Mouse (Mus musculus): ENCODE measurements around the gene Aff3. TPM values are rescaled to one million over a fixed set of nuclear protein-coding genes. Genes with fewer than 3 reads are reported as not detected.

The Aff3 gene
- total RNA-seq (2021) (1 to 10 TPM; 1.4 to 3.1 TPM), polyA plus RNA-seq (2012; rRNA removed) (2.4 and 3.2 TPM in 2 replicates)
- long read RNA-seq, partial matches to known transcripts: 0 of 2 reads
- long read RNA-seq, other reads (novel, unspliced or antisense): 2 of 2 reads

GRCm38 (mm10) chr1:38664777-38665176, at the start of gene Aff3:
Aff3 (minus strand) TSS chr1:38664955.
- Histone ChIP-seq H3K4me3 (no peak within 1 kb of the TSS), H3K27me3 (ENCODE audit: control insufficient read depth, insufficient read depth, low read length) (no peaks in the 10 kb centered on the region), H3K4me1 (ENCODE audit: control insufficient read depth, insufficient read depth, low read length) (no peaks in the 10 kb centered on the region), H3K9ac (ENCODE audit: low read depth, low read length) (no peak within 1 kb of the TSS), H3K36me3 (ENCODE audit: control insufficient read depth, insufficient read depth, low read length) (no peaks in the 10 kb centered on the region), H3K27ac (no peak within 1 kb of the TSS), H3K79me2 (replicated peaks; ENCODE audit: control insufficient read depth, insufficient read depth, low read length) (no peaks in the 10 kb centered on the region)
- TF ChIP-seq EP300 (IDR thresholded peaks at IDR 0.05; ENCODE audit: insufficient read depth, low read depth, low read length) (no peak), POLR2A (IDR thresholded peaks at IDR 0.05; ENCODE audit: insufficient read depth, low read depth, low read length) (no peak), CTCF (IDR thresholded peaks at IDR 0.05) (no peak)
- intact Hi-C loops (cut with DNase I): no loop called here
- 63% methylated on average over 13 of the region's 13 CpGs for WGBS
- DNase-seq: peak in 1 of 2 experiments; percentile 55

- no peaks in the 10 kb centered on the region for H3K27me3 ChIP-seq (ENCODE audit: control insufficient read depth, insufficient read depth, low read length)
- H3K27ac ChIP-seq: no peak overlapping the region
- no peaks in the 10 kb centered on the region for H3K4me1 ChIP-seq (ENCODE audit: control insufficient read depth, insufficient read depth, low read length)
- 67% methylated on average over 6 of the region's 6 CpGs for WGBS
- TF ChIP-seq EP300 (IDR thresholded peaks at IDR 0.05; ENCODE audit: insufficient read depth, low read depth, low read length) (no peak), POLR2A (IDR thresholded peaks at IDR 0.05; ENCODE audit: insufficient read depth, low read depth, low read length) (no peak), CTCF (IDR thresholded peaks at IDR 0.05) (no peak)
- H3K79me2 ChIP-seq (replicated peaks; ENCODE audit: control insufficient read depth, insufficient read depth, low read length): no peaks in the 10 kb centered on the region
- intact Hi-C loops (cut with DNase I): no loop called here
- no peak for DNase-seq
- H3K4me3 ChIP-seq: no peak overlapping the region
- H3K9ac ChIP-seq (ENCODE audit: low read depth, low read length): no peak overlapping the region
- H3K36me3 ChIP-seq (ENCODE audit: control insufficient read depth, insufficient read depth, low read length): no peaks in the 10 kb centered on the region
These were observed 35.9 kb upstream of the Aff3 start for GRCm38 (mm10) chr1:38700646-38701045.

GRCm38 (mm10) chr1:38699244-38699643, 34.5 kb upstream of the Aff3 start:
- no peak for DNase-seq
- no peak overlapping the region for H3K9ac ChIP-seq (ENCODE audit: low read depth, low read length)
- intact Hi-C loops (cut with DNase I): no loop called here
- TF ChIP-seq EP300 (IDR thresholded peaks at IDR 0.05; ENCODE audit: insufficient read depth, low read depth, low read length) (no peak), CTCF (IDR thresholded peaks at IDR 0.05) (no peak), POLR2A (IDR thresholded peaks at IDR 0.05; ENCODE audit: insufficient read depth, low read depth, low read length) (no peak)
- 89% methylated on average over 10 of the region's 10 CpGs for WGBS
- no peaks in the 10 kb centered on the region for H3K36me3 ChIP-seq (ENCODE audit: control insufficient read depth, insufficient read depth, low read length)
- H3K4me3 ChIP-seq: no peak overlapping the region
- H3K27me3 ChIP-seq (ENCODE audit: control insufficient read depth, insufficient read depth, low read length): no peaks in the 10 kb centered on the region
- H3K4me1 ChIP-seq (ENCODE audit: control insufficient read depth, insufficient read depth, low read length): no peaks in the 10 kb centered on the region
- no peak overlapping the region for H3K27ac ChIP-seq
- H3K79me2 ChIP-seq (replicated peaks; ENCODE audit: control insufficient read depth, insufficient read depth, low read length): no peaks in the 10 kb centered on the region

DNA sequence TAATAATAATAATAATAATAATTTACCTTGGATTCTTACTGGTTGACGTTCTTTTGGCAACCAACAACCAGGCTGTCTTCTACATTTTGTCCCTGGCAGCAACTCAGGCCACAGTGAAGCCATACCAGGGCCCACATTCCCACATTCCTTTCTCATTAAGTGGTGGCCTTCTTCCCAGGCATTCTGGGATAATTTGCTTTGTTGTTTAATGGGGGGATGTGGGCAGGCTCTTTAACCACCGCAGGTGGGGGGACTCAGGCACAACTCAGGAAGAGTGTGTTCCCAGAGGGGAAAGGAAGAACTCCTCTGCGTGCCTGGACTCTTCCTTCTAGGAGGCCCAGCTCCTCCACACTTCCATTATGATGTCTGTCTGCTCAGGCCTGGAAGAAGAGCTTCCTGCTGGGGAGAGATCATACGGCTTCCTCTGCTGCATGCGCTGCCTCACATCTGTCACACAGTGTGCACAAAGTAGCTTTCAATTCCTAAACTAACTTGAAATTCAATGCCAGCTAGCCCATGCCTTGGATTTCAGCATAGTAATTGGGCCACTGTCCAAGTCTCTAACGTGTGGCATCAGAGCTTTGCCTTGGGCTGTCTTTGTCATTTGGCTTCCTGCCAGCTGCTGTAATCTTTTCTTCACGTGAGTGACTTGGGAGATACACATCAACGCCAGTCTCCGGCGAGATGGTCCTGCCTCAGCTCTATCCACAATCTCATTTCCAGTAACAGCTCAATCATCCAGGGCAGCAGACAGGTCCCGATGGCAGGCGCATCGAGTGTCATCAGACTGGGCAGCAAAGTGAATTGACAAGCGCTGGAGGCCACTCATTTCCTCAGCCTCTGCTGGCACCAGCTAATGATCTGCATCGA, 31.3 kb upstream of the Aff3 start:
- Histone ChIP-seq H3K27ac (no peak overlapping the region), H3K9ac (ENCODE audit: low read depth, low read length) (no peak overlapping the region), H3K4me3 (no peak overlapping the region), H3K36me3 (ENCODE audit: control insufficient read depth, insufficient read depth, low read length) (no peaks in the 10 kb centered on the region), H3K4me1 (ENCODE audit: control insufficient read depth, insufficient read depth, low read length) (no peaks in the 10 kb centered on the region), H3K27me3 (ENCODE audit: control insufficient read depth, insufficient read depth, low read length) (no peaks in the 10 kb centered on the region), H3K79me2 (replicated peaks; ENCODE audit: control insufficient read depth, insufficient read depth, low read length) (no peaks in the 10 kb centered on the region)
- 47% methylated on average over 15 of the region's 15 CpGs for WGBS
- intact Hi-C loops (cut with DNase I): no loop called here
- no peak for DNase-seq
- no peak for TF ChIP-seq EP300 (IDR thresholded peaks at IDR 0.05; ENCODE audit: insufficient read depth, low read depth, low read length)
- TF ChIP-seq POLR2A (IDR thresholded peaks at IDR 0.05; ENCODE audit: insufficient read depth, low read depth, low read length): no peak
- TF ChIP-seq CTCF (IDR thresholded peaks at IDR 0.05): no peak

DNA sequence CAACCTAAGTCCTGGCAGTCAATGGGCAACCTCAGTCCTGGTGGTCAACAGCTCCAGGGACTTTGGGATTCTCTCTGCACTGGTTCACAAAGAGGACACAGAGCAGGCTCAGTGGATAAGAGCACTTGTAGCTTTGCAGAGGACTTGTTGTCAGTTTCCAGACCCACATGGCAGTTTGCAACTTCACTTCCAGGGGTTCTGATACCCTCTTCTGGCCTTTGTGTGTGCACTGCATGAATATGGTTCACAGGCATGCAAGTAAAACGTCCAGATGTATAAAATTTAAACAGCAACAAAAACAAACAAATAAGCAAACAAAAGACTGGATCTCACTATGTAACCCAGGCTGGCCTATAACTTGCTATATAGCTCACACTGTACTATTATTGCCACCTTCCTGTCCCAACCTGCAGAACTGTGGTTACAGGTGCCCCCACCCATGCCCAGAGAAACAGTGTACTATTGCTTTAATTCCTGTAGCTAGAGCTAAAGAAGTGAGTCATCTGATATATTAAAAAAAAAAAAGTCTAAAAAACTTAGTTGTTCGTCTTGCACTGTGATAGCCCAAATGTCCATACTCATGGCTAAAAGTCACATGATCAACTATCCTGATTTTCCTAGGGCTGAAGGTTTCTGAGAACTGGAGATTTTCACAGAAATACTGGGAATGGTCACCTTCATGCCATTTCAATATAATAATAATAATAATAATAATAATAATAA, 30.5 kb upstream of the Aff3 start:
- Histone ChIP-seq H3K27ac (no peak overlapping the region), H3K4me1 (ENCODE audit: control insufficient read depth, insufficient read depth, low read length) (no peaks in the 10 kb centered on the region), H3K9ac (ENCODE audit: low read depth, low read length) (no peak overlapping the region), H3K79me2 (replicated peaks; ENCODE audit: control insufficient read depth, insufficient read depth, low read length) (no peaks in the 10 kb centered on the region), H3K36me3 (ENCODE audit: control insufficient read depth, insufficient read depth, low read length) (no peaks in the 10 kb centered on the region), H3K4me3 (no peak overlapping the region), H3K27me3 (ENCODE audit: control insufficient read depth, insufficient read depth, low read length) (no peaks in the 10 kb centered on the region)
- intact Hi-C loops (cut with DNase I): no loop called here
- DNase-seq: no peak
- WGBS: 63% methylated on average over 2 of the region's 2 CpGs
- no peak for TF ChIP-seq CTCF (IDR thresholded peaks at IDR 0.05)
- TF ChIP-seq EP300 (IDR thresholded peaks at IDR 0.05; ENCODE audit: insufficient read depth, low read depth, low read length): no peak

DNA sequence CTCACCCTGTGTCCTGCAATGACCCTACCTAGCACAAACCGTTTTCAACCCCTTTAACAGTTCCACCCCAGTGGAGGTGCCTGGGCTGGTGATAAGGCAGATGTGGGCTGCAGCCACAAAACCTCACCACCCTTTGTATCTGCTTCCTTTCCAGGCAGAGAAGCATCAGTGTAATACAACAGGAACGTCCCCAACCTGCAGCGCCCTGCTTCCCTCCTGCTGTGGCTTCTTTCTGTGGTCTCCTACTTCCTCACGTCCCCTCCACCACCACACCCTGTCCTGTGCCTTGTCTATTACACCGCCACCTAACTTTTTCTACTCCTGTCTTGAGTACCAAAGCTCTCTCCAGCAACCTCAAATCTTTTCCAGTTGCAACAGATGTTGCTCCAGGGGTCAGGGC, 29.4 kb upstream of the Aff3 start:
- H3K79me2 ChIP-seq (replicated peaks; ENCODE audit: control insufficient read depth, insufficient read depth, low read length): no peaks in the 10 kb centered on the region
- no peaks in the 10 kb centered on the region for H3K27me3 ChIP-seq (ENCODE audit: control insufficient read depth, insufficient read depth, low read length)
- intact Hi-C loops (cut with DNase I): no loop called here
- no peak overlapping the region for H3K4me3 ChIP-seq
- no peaks in the 10 kb centered on the region for H3K36me3 ChIP-seq (ENCODE audit: control insufficient read depth, insufficient read depth, low read length)
- DNase-seq: peak in 1 of 2 experiments; percentile 7
- TF ChIP-seq CTCF (IDR thresholded peaks at IDR 0.05) (no peak), EP300 (IDR thresholded peaks at IDR 0.05; ENCODE audit: insufficient read depth, low read depth, low read length) (no peak), POLR2A (IDR thresholded peaks at IDR 0.05; ENCODE audit: insufficient read depth, low read depth, low read length) (no peak)
- H3K27ac ChIP-seq: no peak overlapping the region
- 48% methylated on average over 5 of the region's 5 CpGs for WGBS
- no peaks in the 10 kb centered on the region for H3K4me1 ChIP-seq (ENCODE audit: control insufficient read depth, insufficient read depth, low read length)
- no peak overlapping the region for H3K9ac ChIP-seq (ENCODE audit: low read depth, low read length)
